Mouse (Mus musculus) megakaryocyte, embryonic 14.5 days (primary cell): ENCODE measurements around the gene Baiap2l1.

Experiments
- FLI1 ChIP-seq: IDR thresholded peaks from 2 replicates; pipeline ENCODE4 v1.6.1; 2012; ENCODE audit warnings: low read length, inconsistent platforms, mixed read lengths
- GATA1 ChIP-seq: IDR thresholded peaks from 3 replicates; pipeline ENCODE4 v1.6.1; 2012; ENCODE audit warnings: mixed read lengths, low read length, inconsistent platforms, borderline replicate concordance

DNA sequence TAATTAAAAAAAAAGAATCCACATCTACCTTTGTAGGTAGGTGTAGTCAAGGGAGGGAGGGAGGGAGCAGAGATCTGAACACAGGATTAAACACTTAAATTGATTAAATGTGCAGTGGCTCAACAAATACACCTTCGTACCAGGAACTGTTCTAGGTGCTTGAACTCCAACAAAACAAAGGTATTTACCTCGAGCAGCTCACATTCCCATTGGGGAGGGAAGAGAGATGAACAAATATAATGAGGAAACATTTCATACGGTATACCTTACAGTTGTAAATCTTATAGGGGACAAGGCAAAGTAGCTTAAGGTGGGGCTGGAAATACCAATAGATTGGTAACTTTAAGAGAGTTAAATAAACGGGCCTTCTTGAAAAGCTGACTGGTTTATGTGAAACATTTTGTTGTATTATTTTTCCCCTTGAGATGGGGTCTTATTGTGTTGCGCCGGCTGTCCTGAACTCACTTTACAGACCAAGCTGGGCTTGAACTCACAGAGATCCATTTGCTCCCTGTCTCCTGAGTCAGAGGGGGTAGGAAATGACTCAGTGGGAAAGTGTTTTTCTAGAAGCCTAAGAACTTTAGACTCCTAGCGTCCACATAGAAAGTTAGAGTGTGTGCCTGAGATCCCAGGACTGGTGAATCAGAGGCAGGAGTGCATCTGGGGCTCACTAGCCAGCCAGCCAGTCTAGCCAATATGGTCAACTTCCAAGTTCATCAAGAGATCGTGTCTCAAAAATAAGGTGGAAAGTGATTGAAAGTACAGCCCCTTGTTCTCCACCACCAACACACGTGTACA is 5.5 kb downstream of the Baiap2l1 start:
- TF ChIP-seq GATA1, result no peak
- no peak for TF ChIP-seq FLI1
